Comparison of ENCODE assay signal across 9 mouse cellular contexts in genomic region chr11:117278514-117278913, GRCm38 (mm10).
A peak's percentile ranks its signal among the peaks of the same experiment; 100 is the strongest.
DNase-seq lines count a peak whose midpoint lies in the region; ATAC-seq and TF ChIP-seq lines count a peak whose summit lies in the region.
"Had no signal": no experiment of that assay in that cellular context is flagged by ENCODE, and none has a peak within 500 bp of the region (broad histone marks: within the 10 kb centered on the region; RNA-seq: fewer than 3 reads in every experiment).

No protein-coding gene starts in this region.

- 0 out of 2 replicates have a peak overlapping the region, but pooled peaks have one; percentile 33 for H3K27ac ChIP-seq in forebrain, embryonic 12.5 days
- H3K27ac ChIP-seq in forebrain, embryonic 15.5 days (replicated peaks) = no peak overlapping the region
- peak overlapping the region; percentile 34; the same call in 1 of the 2 replicates for H3K27ac ChIP-seq in liver, postnatal 0 days (ENCODE audit: low read depth)
- peak overlapping the region; percentile 50 for H3K27ac ChIP-seq in heart, embryonic 11.5 days (ENCODE audit: low read depth, low read length)
- no peak overlapping the region for H3K27ac ChIP-seq in neural tube, embryonic 14.5 days (ENCODE audit: low read depth, low read length)

- ATAC-seq in forebrain, embryonic 12.5 days (ENCODE audit: low FRiP score) = no peak
- no peak for ATAC-seq in forebrain, embryonic 15.5 days (replicated peaks)
- ATAC-seq in liver, postnatal 0 days = no peak
- no peak; the same call in 1 of the 2 replicates for ATAC-seq in heart, embryonic 11.5 days (replicated peaks; ENCODE audit: insufficient number of reproducible peaks, low FRiP score, low TSS enrichment)
- ATAC-seq in neural tube, embryonic 14.5 days (ENCODE audit: low read depth) = no peak

- no peak overlapping the region for H3K4me3 ChIP-seq in forebrain, embryonic 12.5 days (replicated peaks)
- no peak overlapping the region for H3K4me3 ChIP-seq in forebrain, embryonic 15.5 days
- no peak overlapping the region for H3K4me3 ChIP-seq in liver, postnatal 0 days (ENCODE audit: low read depth, low read length)
- no peak overlapping the region for H3K4me3 ChIP-seq in heart, embryonic 11.5 days (ENCODE audit: low read depth, low read length)
- no peak overlapping the region for H3K4me3 ChIP-seq in neural tube, embryonic 14.5 days (ENCODE audit: low read depth, low read length)

- peaks cover 72% of the 10 kb centered on the region for H3K4me1 ChIP-seq in forebrain, embryonic 12.5 days
- H3K4me1 ChIP-seq in forebrain, embryonic 15.5 days = peaks cover 21% of the 10 kb centered on the region
- peaks cover 39% of the 10 kb centered on the region for H3K4me1 ChIP-seq in liver, postnatal 0 days (ENCODE audit: insufficient read depth)
- peaks cover 62% of the 10 kb centered on the region for H3K4me1 ChIP-seq in heart, embryonic 11.5 days (ENCODE audit: control insufficient read depth, insufficient read depth, low read length)
- H3K4me1 ChIP-seq in neural tube, embryonic 14.5 days (ENCODE audit: control insufficient read depth, insufficient read depth, low read length) = 0 out of 2 replicates have a peak, but pooled peaks cover 15% of the 10 kb centered on the region

- no peaks in the 10 kb centered on the region for H3K27me3 ChIP-seq in forebrain, embryonic 12.5 days
- no peaks in the 10 kb centered on the region for H3K27me3 ChIP-seq in forebrain, embryonic 15.5 days
- H3K27me3 ChIP-seq in liver, postnatal 0 days (ENCODE audit: insufficient read depth, low read length) = no peaks in the 10 kb centered on the region
- no peaks in the 10 kb centered on the region for H3K27me3 ChIP-seq in heart, embryonic 11.5 days (ENCODE audit: control insufficient read depth, insufficient read depth, low read length)
- H3K27me3 ChIP-seq in neural tube, embryonic 14.5 days (ENCODE audit: control insufficient read depth, insufficient read depth, low read length) = no peaks in the 10 kb centered on the region

- no peak for TF ChIP-seq CTCF in liver, postnatal 0 days (IDR thresholded peaks at IDR 0.05; ENCODE audit: low read depth)

- H3K9ac ChIP-seq in forebrain, embryonic 12.5 days = no peak overlapping the region
- H3K9ac ChIP-seq in forebrain, embryonic 15.5 days (replicated peaks) = no peak overlapping the region
- H3K9ac ChIP-seq in liver, postnatal 0 days (replicated peaks) = no peak overlapping the region
- peak overlapping the region; percentile 16 for H3K9ac ChIP-seq in heart, embryonic 11.5 days (ENCODE audit: low read depth, low read length)
- H3K9ac ChIP-seq in neural tube, embryonic 14.5 days (replicated peaks; ENCODE audit: low read depth, low read length) = peak overlapping the region; percentile 28; the same call in 1 of the 2 replicates

- H3K36me3 ChIP-seq in forebrain, embryonic 12.5 days (replicated peaks) = no peaks in the 10 kb centered on the region
- no peaks in the 10 kb centered on the region for H3K36me3 ChIP-seq in forebrain, embryonic 15.5 days
- H3K36me3 ChIP-seq in liver, postnatal 0 days (replicated peaks; ENCODE audit: insufficient read depth, low read length) = no peaks in the 10 kb centered on the region
- no peaks in the 10 kb centered on the region for H3K36me3 ChIP-seq in heart, embryonic 11.5 days (ENCODE audit: control insufficient read depth, insufficient read depth, low read length)
- H3K36me3 ChIP-seq in neural tube, embryonic 14.5 days (ENCODE audit: control insufficient read depth, insufficient read depth, low read length) = no peaks in the 10 kb centered on the region

- H3K9me3 ChIP-seq in forebrain, embryonic 12.5 days = no peaks in the 10 kb centered on the region
- H3K9me3 ChIP-seq in forebrain, embryonic 15.5 days = no peaks in the 10 kb centered on the region
- no peaks in the 10 kb centered on the region for H3K9me3 ChIP-seq in liver, postnatal 0 days (ENCODE audit: low read length)
- H3K9me3 ChIP-seq in heart, embryonic 11.5 days (replicated peaks; ENCODE audit: control insufficient read depth, low read length) = no peaks in the 10 kb centered on the region
- no peaks in the 10 kb centered on the region for H3K9me3 ChIP-seq in neural tube, embryonic 14.5 days (ENCODE audit: control insufficient read depth, low read length)

- DNase-seq in liver, postnatal 0 days = no peak
- no peak for DNase-seq in liver
- no peak for DNase-seq in thymus, postnatal 4 days
- no peak for DNase-seq in cerebellum, postnatal 36 days
- DNase-seq: cerebellum, adult 9-10 months had no signal

- H3K4me2 ChIP-seq in forebrain, embryonic 12.5 days = no peak overlapping the region
- no peak overlapping the region for H3K4me2 ChIP-seq in forebrain, embryonic 15.5 days (replicated peaks)
- H3K4me2 ChIP-seq in liver, postnatal 0 days (ENCODE audit: low read depth, low read length) = no peak overlapping the region
- H3K4me2 ChIP-seq in heart, embryonic 11.5 days = peak overlapping the region; percentile 22
- no peak overlapping the region for H3K4me2 ChIP-seq in neural tube, embryonic 14.5 days (ENCODE audit: low read depth, low read length)

- WGBS in forebrain, embryonic 12.5 days = 53% methylated on average over 13 of the region's 13 CpGs
- WGBS in forebrain, embryonic 15.5 days = 62% methylated on average over 13 of the region's 13 CpGs
- 67% methylated on average over 13 of the region's 13 CpGs for WGBS in liver, postnatal 0 days (ENCODE audit: insufficient replicate concordance)
- 31% methylated on average over 13 of the region's 13 CpGs for WGBS in heart, embryonic 11.5 days (ENCODE audit: insufficient replicate concordance)
- WGBS in neural tube, embryonic 14.5 days = 47% methylated on average over 13 of the region's 13 CpGs

- no peak for TF ChIP-seq EP300 in liver, postnatal 0 days (IDR thresholded peaks at IDR 0.05; ENCODE audit: low read depth)

Comparison
In these comparisons a context has a peak if more than half of its experiments do, and no peak if none do; other contexts are left out.
1. H3K27ac ChIP-seq: peak in forebrain, embryonic 12.5 days (single experiment), liver, postnatal 0 days (single experiment) and heart, embryonic 11.5 days (single experiment); none in forebrain, embryonic 15.5 days (single experiment) and neural tube, embryonic 14.5 days (single experiment).
2. H3K9ac ChIP-seq: peak in heart, embryonic 11.5 days (single experiment) and neural tube, embryonic 14.5 days (single experiment); none in forebrain, embryonic 12.5 days (single experiment), forebrain, embryonic 15.5 days (single experiment) and liver, postnatal 0 days (single experiment).